Mouse (Mus musculus): ENCODE results near the gene Tacr1. TPM values are rescaled to one million over a fixed set of nuclear protein-coding genes. Genes with fewer than 3 reads are reported as not detected.

Tacr1 gene
- total RNA-seq, 2 experiments from 2014 or later, result not detected

GRCm38 (mm10) chr6:82522567-82522966 is 120.4 kb downstream of the Tacr1 start:
- intact Hi-C loops (cut with DNase I), result no loop called here
- DNase-seq, result no peak

GRCm38 (mm10) chr6:82525107-82525867 is 123.2 kb downstream of the Tacr1 start:
- intact Hi-C loops (cut with DNase I), result no loop called here
- no peak for DNase-seq

- DNase-seq, result no peak
- intact Hi-C loops (cut with DNase I), result no loop called here
Measured at GRCm38 (mm10) chr6:82528631-82529030, 126.5 kb downstream of the Tacr1 start.

GRCm38 (mm10) chr6:82536641-82537040 is 134.5 kb downstream of the Tacr1 start:
- DNase-seq, result no peak
- intact Hi-C loops (cut with DNase I), result no loop called here

DNA sequence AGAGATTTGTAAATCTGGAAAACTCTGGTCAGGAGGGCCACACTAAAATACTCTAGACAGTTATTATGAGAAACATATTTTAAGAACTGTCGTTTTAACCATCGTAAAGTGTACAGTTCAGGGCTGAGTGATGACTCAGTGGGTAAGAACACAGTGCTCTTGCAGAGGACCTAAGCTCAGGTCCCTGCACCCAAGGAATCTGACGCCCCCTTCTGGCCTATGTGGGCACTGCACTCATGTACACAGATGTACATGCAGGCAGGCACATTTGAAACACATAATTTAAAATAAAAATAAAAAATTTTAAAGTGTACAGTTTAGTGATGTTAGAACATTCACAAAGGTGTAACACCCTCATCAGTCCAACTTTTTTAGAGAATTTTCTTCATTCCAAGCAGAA is 147.1 kb downstream of the Tacr1 start:
- intact Hi-C loops (cut with DNase I), result no loop called here
- no peak for DNase-seq

DNA sequence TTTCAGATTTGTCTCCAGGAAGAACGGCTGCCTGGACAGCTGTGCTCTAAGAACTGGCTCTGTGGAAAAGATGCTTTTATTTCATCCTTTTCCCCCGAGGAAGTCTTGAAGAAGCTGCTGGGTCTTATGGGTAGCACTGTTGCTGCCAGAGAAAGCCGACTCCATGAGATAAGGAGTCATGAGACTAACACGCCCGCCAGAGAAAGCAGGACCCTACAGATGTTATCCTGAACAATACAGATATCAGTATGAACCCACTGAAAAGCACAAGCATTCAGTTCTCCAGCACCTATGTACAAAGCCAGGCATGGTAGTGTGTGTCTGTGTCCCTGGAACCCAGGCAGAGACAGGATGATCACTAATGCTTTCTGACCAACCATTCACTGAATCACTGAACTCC is 173.3 kb downstream of the Tacr1 start:
- DNase-seq, result no peak
- intact Hi-C loops (cut with DNase I), result no loop called here

DNA sequence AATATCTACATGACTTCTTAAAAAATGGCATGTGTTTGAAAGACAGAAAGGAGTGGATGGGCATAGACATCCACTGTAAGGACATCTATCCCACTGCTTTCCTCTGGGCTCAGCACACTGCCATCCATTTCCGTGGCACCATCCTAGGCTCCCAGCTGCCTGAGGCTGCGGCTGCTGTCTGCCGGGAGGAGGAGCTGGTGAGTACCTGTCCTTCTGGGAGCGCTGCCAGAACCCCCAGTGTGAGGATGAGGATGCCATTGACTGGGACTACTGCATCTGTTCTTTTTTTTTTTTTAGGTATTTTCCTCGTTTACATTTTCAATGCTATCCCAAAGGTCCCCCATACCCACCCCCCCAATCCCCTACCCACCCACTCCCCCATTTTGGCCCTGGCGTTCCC is 183.3 kb downstream of the Tacr1 start:
- intact Hi-C loops (cut with DNase I), result no loop called here
- no peak for DNase-seq

- intact Hi-C loops (cut with DNase I), result no loop called here
- DNase-seq, result peak; percentile 3 to 40
Measured at GRCm38 (mm10) chr6:82589387-82589786, 187.3 kb downstream of the Tacr1 start.

DNA sequence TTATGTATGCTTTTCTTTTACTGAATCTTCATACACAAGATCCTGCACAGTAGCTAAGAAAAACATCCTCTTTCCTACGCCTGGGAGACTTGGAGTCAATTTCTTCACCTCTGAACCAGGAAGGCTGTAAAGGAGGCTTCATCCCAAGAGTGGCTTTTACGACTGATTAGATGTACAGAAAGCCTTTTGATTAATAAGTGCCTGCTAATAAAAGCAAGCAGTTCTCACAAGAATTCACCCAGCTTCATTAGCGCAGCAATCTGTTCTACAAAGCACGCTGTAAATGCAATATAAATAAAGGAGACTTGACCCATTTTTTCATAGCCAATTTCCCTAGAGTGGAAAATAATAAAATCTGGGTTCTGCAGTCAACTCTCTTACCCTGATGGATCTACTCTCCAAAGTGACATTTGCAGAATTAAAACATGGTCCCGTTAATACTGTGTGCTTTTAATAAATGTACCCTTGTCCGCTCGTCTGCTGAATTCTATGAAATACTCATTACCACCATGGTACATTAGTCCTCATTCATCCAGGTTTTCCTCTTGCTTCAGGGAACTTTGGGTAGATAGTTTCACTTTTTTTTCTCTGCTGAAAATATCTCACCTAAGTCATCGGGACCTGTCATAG is 193.4 kb downstream of the Tacr1 start:
- intact Hi-C loops (cut with DNase I), result no loop called here
- no peak for DNase-seq

GRCm38 (mm10) chr6:82603228-82603627 is 201.1 kb downstream of the Tacr1 start:
- intact Hi-C loops (cut with DNase I), result loop anchor here (5.0 kb wide), 1 partner anchor 616 kb away; no protein-coding TSS in a partner anchor
- no peak for DNase-seq

- intact Hi-C loops (cut with DNase I), result loop anchor here (5.0 kb wide), 1 partner anchor 616 kb away; no protein-coding TSS in a partner anchor
- peak; percentile 19 to 40 for DNase-seq
Measured at GRCm38 (mm10) chr6:82603665-82604064, 201.5 kb downstream of the Tacr1 start.

GRCm38 (mm10) chr6:82604791-82605190 is 202.7 kb downstream of the Tacr1 start:
- no peak for DNase-seq

GRCm38 (mm10) chr6:82608756-82609155 is 206.6 kb downstream of the Tacr1 start:
- intact Hi-C loops (cut with DNase I), result no loop called here
- DNase-seq, result no peak

More at GRCm38 (mm10) chr6:82604791-82605190, 202.7 kb downstream of the Tacr1 start:
- intact Hi-C loops (cut with DNase I), result loop anchor here (5.0 kb wide), 1 partner anchor 617 kb away; no protein-coding TSS in a partner anchor

DNA sequence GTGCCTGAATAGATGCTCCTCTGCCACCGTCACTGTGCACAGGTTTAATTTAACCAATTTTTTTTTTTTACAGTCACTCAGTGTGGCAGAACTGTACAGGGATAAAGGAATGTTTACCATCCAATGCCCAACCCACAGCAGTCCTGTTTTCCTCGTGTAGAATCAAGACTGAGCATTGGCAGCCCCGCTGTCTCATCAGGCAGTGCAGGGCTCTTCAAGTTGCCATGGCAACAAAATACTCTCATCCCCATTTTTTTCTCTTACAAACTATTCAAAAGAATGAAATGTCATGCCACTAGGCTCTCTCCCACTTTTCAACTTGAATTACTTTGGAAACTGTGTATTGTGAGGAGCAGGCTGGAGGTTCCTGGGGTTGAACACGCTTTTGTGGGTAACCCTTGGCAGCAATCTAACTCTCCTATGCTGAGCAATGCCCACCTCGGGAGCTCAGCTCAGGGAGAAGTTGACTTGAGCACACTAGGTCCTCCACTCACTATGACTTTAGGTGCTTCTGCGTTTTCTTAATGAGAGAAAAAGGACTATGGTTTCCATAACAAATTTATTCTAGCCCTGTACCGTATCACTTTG is 207.3 kb downstream of the Tacr1 start:
- DNase-seq, result no peak
- intact Hi-C loops (cut with DNase I), result no loop called here
